Mouse (Mus musculus): ENCODE data around the gene Atp5d. TPM values are rescaled to one million over a fixed set of nuclear protein-coding genes. Genes with fewer than 3 reads are reported as not detected.
A peak's percentile ranks its signal among the peaks of the same experiment; 100 is the strongest.

Atp5d gene
- polyA plus RNA-seq, 1 experiment from 2014 or later: 504 TPM

DNA sequence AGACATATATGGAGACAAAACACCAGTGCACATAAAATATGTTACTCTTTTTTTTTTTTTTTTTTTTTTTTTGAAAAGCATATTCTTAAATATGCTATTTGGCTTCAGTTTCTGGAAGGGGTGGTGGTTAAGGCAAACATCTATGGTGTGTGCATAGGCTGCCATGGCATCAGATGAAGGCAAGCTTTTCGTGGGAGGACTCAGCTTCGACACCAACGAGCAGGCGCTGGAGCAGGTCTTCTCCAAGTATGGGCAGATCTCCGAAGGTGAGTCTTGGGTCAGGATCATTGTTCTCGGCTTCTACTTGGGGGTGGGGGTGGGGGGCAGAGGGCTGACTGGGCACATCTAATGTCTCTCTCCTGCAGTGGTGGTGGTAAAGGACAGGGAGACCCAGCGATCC, 31.2 kb downstream of the Atp5d start:
- peaks cover 78% of the 10 kb centered on the region for H3K4me1 ChIP-seq (replicated peaks)
- no peaks in the 10 kb centered on the region for H3K9me3 ChIP-seq
- no peak for DNase-seq (ENCODE audit: low spot score)
- H3K27ac ChIP-seq: no peak overlapping the region
- peaks cover 40% of the 10 kb centered on the region for H3K36me3 ChIP-seq
- WGBS: 98% methylated on average over 7 of the region's 7 CpGs
- H3K27me3 ChIP-seq (ENCODE audit: insufficient read depth, poor library complexity, severe bottlenecking): no peaks in the 10 kb centered on the region
- peak overlapping the region; percentile 93; the same call in 1 of the 2 replicates for H3K4me3 ChIP-seq

GRCm38 (mm10) chr10:80170052-80170451, 31.6 kb downstream of the Atp5d start:
- peak overlapping the region; percentile 25; the same call in 1 of the 2 replicates for H3K4me3 ChIP-seq
- 94% methylated on average over 16 of the region's 16 CpGs for WGBS
- H3K27ac ChIP-seq: no peak overlapping the region
- H3K27me3 ChIP-seq (ENCODE audit: insufficient read depth, poor library complexity, severe bottlenecking): no peaks in the 10 kb centered on the region
- no peak for DNase-seq (ENCODE audit: low spot score)
- peaks cover 78% of the 10 kb centered on the region for H3K4me1 ChIP-seq (replicated peaks)
- H3K9me3 ChIP-seq: no peaks in the 10 kb centered on the region
- peaks cover 40% of the 10 kb centered on the region for H3K36me3 ChIP-seq

- no peaks in the 10 kb centered on the region for H3K9me3 ChIP-seq
- peaks cover 77% of the 10 kb centered on the region for H3K4me1 ChIP-seq (replicated peaks)
- DNase-seq (ENCODE audit: low spot score): no peak
- H3K27me3 ChIP-seq (ENCODE audit: insufficient read depth, poor library complexity, severe bottlenecking): no peaks in the 10 kb centered on the region
- H3K27ac ChIP-seq: 0 out of 2 replicates have a peak overlapping the region, but pooled peaks have one; percentile 13
- 97% methylated on average over 19 of the region's 19 CpGs for WGBS
- peaks cover 40% of the 10 kb centered on the region for H3K36me3 ChIP-seq
- peak overlapping the region; percentile 23 for H3K4me3 ChIP-seq
Measured at GRCm38 (mm10) chr10:80170601-80171021, 32.2 kb downstream of the Atp5d start.

DNA sequence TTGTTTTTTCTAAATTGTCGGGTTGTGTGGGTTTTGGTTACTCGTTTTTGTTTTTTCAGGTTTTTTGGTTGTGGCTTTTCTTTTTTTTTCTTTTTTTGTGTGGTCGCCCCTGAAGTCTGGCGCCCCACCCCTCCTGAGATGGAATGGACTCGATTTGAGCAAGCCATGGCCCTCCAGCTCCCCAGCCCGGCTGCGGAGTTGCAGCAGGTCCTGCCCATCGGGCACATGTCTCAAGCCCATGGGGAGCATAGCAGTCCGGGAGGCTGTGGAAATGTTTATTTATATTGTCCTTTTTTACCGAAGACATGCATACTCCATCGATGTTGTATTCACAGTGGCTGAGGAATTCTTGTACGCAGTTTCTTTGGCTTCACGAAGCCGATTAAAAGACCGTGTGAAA, 32.8 kb downstream of the Atp5d start:
- H3K4me1 ChIP-seq (replicated peaks): peaks cover 78% of the 10 kb centered on the region
- no peaks in the 10 kb centered on the region; the same call in 1 of the 2 replicates for H3K27me3 ChIP-seq (ENCODE audit: insufficient read depth, poor library complexity, severe bottlenecking)
- peaks cover 42% of the 10 kb centered on the region for H3K36me3 ChIP-seq
- H3K4me3 ChIP-seq: peak overlapping the region; percentile 65
- H3K9me3 ChIP-seq: no peaks in the 10 kb centered on the region
- 94% methylated on average over 15 of the region's 15 CpGs for WGBS
- no peak for DNase-seq (ENCODE audit: low spot score)
- peak overlapping the region; percentile 89; the same call in 1 of the 2 replicates for H3K27ac ChIP-seq

DNA sequence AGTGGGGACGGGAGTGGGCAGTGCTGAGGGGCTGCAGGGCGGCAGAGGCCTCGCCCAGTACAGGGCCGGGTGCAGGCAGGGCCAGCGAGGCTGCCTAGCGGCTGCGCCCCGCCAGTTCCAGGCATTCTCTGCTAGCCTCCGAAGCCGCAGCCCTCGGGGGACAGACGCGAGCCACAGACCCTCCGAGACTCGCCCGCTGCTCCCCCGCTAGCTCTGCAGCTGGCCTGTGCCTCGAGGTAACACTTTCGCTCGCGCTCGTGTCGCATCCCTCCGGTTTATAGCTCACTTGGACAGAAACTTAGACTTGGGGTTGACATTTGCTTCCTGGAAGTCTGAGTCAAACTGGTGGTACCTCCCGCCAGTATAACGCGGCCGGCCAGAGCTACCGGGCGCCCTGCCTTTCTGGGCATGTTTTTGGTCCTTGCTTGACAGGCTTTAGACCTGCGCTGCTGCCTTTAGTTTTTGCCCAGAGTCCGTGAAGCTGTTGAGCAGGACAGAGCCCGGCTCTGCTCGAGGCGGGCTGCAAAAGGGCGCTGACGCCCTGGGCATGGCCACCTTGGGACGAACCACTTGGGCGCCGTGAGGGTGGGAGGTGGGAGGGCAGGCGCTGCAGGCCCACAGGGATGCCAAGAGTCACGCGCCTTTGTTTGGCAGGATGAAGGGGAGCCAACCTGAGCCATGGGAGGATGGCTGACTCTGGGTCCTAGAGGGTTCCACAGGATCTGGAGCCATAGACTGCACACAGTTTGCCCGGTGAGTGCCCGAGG, 33.5 kb downstream of the Atp5d start:
- 84% methylated on average over 45 of the region's 45 CpGs for WGBS
- H3K4me1 ChIP-seq (replicated peaks): peaks cover 78% of the 10 kb centered on the region
- H3K4me3 ChIP-seq: peak overlapping the region; percentile 65
- no peak for DNase-seq (ENCODE audit: low spot score)
- H3K27me3 ChIP-seq (ENCODE audit: insufficient read depth, poor library complexity, severe bottlenecking): no peaks in the 10 kb centered on the region; the same call in 1 of the 2 replicates
- H3K9me3 ChIP-seq: no peaks in the 10 kb centered on the region
- H3K36me3 ChIP-seq: peaks cover 45% of the 10 kb centered on the region
- peak overlapping the region; percentile 89 for H3K27ac ChIP-seq

- DNase-seq (ENCODE audit: low spot score): peak; percentile 92
- peak within 1 kb of the TSS; percentile 89 for H3K27ac ChIP-seq
- peaks cover 81% of the 10 kb centered on the region for H3K4me1 ChIP-seq (replicated peaks)
- H3K36me3 ChIP-seq: peaks cover 45% of the 10 kb centered on the region
- H3K9me3 ChIP-seq: no peaks in the 10 kb centered on the region
- WGBS: 8% methylated on average over 35 of the region's 35 CpGs
- peak within 1 kb of the TSS; percentile 65 for H3K4me3 ChIP-seq
- H3K27me3 ChIP-seq (ENCODE audit: insufficient read depth, poor library complexity, severe bottlenecking): no peaks in the 10 kb centered on the region; the same call in 1 of the 2 replicates
Measured at GRCm38 (mm10) chr10:80172527-80173292, 34.3 kb downstream of the Atp5d start, which contains the start of gene 1600002K03Rik. TSS of gene 1600002K03Rik (plus strand) at chr10:80172944.

- peak overlapping the region; percentile 89 for H3K27ac ChIP-seq
- H3K4me3 ChIP-seq: peak overlapping the region; percentile 65
- no peaks in the 10 kb centered on the region for H3K9me3 ChIP-seq
- H3K4me1 ChIP-seq (replicated peaks): peaks cover 87% of the 10 kb centered on the region
- H3K27me3 ChIP-seq (ENCODE audit: insufficient read depth, poor library complexity, severe bottlenecking): no peaks in the 10 kb centered on the region; the same call in 1 of the 2 replicates
- DNase-seq (ENCODE audit: low spot score): no peak
- peaks cover 45% of the 10 kb centered on the region for H3K36me3 ChIP-seq
- WGBS: 14% methylated on average over 11 of the region's 11 CpGs
Measured at GRCm38 (mm10) chr10:80173358-80173757, 34.9 kb downstream of the Atp5d start.

- whole genome bisulfite sequencing: 88% methylated on average over 10 of the region's 10 CpGs
- H3K4me3 ChIP-seq: peak overlapping the region; percentile 28; the same call in 1 of the 2 replicates
- H3K9me3 ChIP-seq: no peaks in the 10 kb centered on the region
- peaks cover 86% of the 10 kb centered on the region for H3K4me1 ChIP-seq (replicated peaks)
- peaks cover 42% of the 10 kb centered on the region for H3K36me3 ChIP-seq
- no peaks in the 10 kb centered on the region; the same call in 1 of the 2 replicates for H3K27me3 ChIP-seq (ENCODE audit: insufficient read depth, poor library complexity, severe bottlenecking)
- H3K27ac ChIP-seq: peak overlapping the region; percentile 16; the same call in 1 of the 2 replicates
- no peak for DNase-seq (ENCODE audit: low spot score)
Measured at GRCm38 (mm10) chr10:80173955-80174640, 35.7 kb downstream of the Atp5d start.

- DNase-seq (ENCODE audit: low spot score): peak; percentile 58
- H3K4me1 ChIP-seq (replicated peaks): peaks cover 81% of the 10 kb centered on the region
- no peaks in the 10 kb centered on the region for H3K9me3 ChIP-seq
- peaks cover 37% of the 10 kb centered on the region for H3K36me3 ChIP-seq
- 56% methylated on average over 2 of the region's 2 CpGs for WGBS
- H3K4me3 ChIP-seq: peak overlapping the region; percentile 28
- peak overlapping the region; percentile 16; the same call in 1 of the 2 replicates for H3K27ac ChIP-seq
- no peaks in the 10 kb centered on the region; the same call in 1 of the 2 replicates for H3K27me3 ChIP-seq (ENCODE audit: insufficient read depth, poor library complexity, severe bottlenecking)
Measured at GRCm38 (mm10) chr10:80174705-80175104, 36.3 kb downstream of the Atp5d start.

- 23% methylated on average over 4 of the region's 4 CpGs for WGBS
- peak overlapping the region; percentile 64 for H3K27ac ChIP-seq
- no peaks in the 10 kb centered on the region for H3K9me3 ChIP-seq
- H3K27me3 ChIP-seq (ENCODE audit: insufficient read depth, poor library complexity, severe bottlenecking): no peaks in the 10 kb centered on the region; the same call in 1 of the 2 replicates
- peaks cover 81% of the 10 kb centered on the region for H3K4me1 ChIP-seq (replicated peaks)
- peaks cover 27% of the 10 kb centered on the region for H3K36me3 ChIP-seq
- no peak overlapping the region for H3K4me3 ChIP-seq
- peak; percentile 67 for DNase-seq (ENCODE audit: low spot score)
Measured at GRCm38 (mm10) chr10:80175536-80176269, 37.3 kb downstream of the Atp5d start.

GRCm38 (mm10) chr10:80176270-80176834, 37.9 kb downstream of the Atp5d start:
- Histone ChIP-seq H3K9me3 (no peaks in the 10 kb centered on the region), H3K4me1 (replicated peaks) (peaks cover 84% of the 10 kb centered on the region), H3K27ac (0 out of 2 replicates have a peak overlapping the region, but pooled peaks have one; percentile 64), H3K27me3 (ENCODE audit: insufficient read depth, poor library complexity, severe bottlenecking) (no peaks in the 10 kb centered on the region; the same call in 1 of the 2 replicates), H3K4me3 (no peak overlapping the region), H3K36me3 (peaks cover 20% of the 10 kb centered on the region)
- no peak for DNase-seq (ENCODE audit: low spot score)
- WGBS: 78% methylated on average over 5 of the region's 5 CpGs
